Mouse (Mus musculus): ENCODE data around the gene Cdkl2. TPM values are rescaled to one million over a fixed set of nuclear protein-coding genes. Genes with fewer than 3 reads are reported as not detected.

The Cdkl2 gene
- polyA plus RNA-seq (2014; fragmentation: Nextera tagmentation; extraction: Ambion mirVana), result 0.60 and 0.93 TPM in 2 replicates

- Histone ChIP-seq H3K36me3 (replicated peaks; ENCODE audit: control insufficient read depth, insufficient read depth, low read depth, low read length) (no peaks in the 10 kb centered on the region), H3K9ac (replicated peaks; ENCODE audit: low read length) (peak within 1 kb of the TSS; percentile 39), H3K9me3 (replicated peaks; ENCODE audit: control insufficient read depth, low read length) (no peaks in the 10 kb centered on the region), H3K4me2 (ENCODE audit: low read depth, low read length) (peak within 1 kb of the TSS; percentile 93), H3K4me3 (ENCODE audit: low read depth, low read length) (peak within 1 kb of the TSS; percentile 62), H3K27me3 (ENCODE audit: control insufficient read depth, insufficient read depth, low read length) (no peaks in the 10 kb centered on the region), H3K4me1 (ENCODE audit: control insufficient read depth, insufficient read depth, low read length) (no peaks in the 10 kb centered on the region), H3K27ac (replicated peaks; ENCODE audit: low read depth, low read length) (no peak within 1 kb of the TSS)
- 78% methylated on average over 4 of the region's 4 CpGs for WGBS
- DNase-seq (ENCODE audit: low spot score) (no peak), ATAC-seq (replicated peaks; ENCODE audit: insufficient number of reproducible peaks, low FRiP score, low TSS enrichment, low read depth) (no peak)
Observed at GRCm38 (mm10) chr5:92043783-92044182, at the start of gene Cdkl2. Cdkl2 (minus strand) TSS chr5:92043883.

- no peaks in the 10 kb centered on the region for H3K27me3 ChIP-seq (ENCODE audit: control insufficient read depth, insufficient read depth, low read length)
- no peak overlapping the region for H3K9ac ChIP-seq (replicated peaks; ENCODE audit: low read length)
- DNase-seq (ENCODE audit: low spot score) (no peak), ATAC-seq (replicated peaks; ENCODE audit: insufficient number of reproducible peaks, low FRiP score, low TSS enrichment, low read depth) (no peak)
- no peaks in the 10 kb centered on the region for H3K9me3 ChIP-seq (replicated peaks; ENCODE audit: control insufficient read depth, low read length)
- no peak overlapping the region for H3K27ac ChIP-seq (replicated peaks; ENCODE audit: low read depth, low read length)
- peaks cover 2% of the 10 kb centered on the region; the same call in 1 of the 2 replicates for H3K4me1 ChIP-seq (ENCODE audit: control insufficient read depth, insufficient read depth, low read length)
- no peaks in the 10 kb centered on the region for H3K36me3 ChIP-seq (replicated peaks; ENCODE audit: control insufficient read depth, insufficient read depth, low read depth, low read length)
- H3K4me2 ChIP-seq (ENCODE audit: low read depth, low read length), result no peak overlapping the region
- no peak overlapping the region for H3K4me3 ChIP-seq (ENCODE audit: low read depth, low read length)
- WGBS, result 89% methylated on average over 4 of the region's 4 CpGs
Observed at GRCm38 (mm10) chr5:92087469-92087868, 43.8 kb upstream of the Cdkl2 start.

DNA sequence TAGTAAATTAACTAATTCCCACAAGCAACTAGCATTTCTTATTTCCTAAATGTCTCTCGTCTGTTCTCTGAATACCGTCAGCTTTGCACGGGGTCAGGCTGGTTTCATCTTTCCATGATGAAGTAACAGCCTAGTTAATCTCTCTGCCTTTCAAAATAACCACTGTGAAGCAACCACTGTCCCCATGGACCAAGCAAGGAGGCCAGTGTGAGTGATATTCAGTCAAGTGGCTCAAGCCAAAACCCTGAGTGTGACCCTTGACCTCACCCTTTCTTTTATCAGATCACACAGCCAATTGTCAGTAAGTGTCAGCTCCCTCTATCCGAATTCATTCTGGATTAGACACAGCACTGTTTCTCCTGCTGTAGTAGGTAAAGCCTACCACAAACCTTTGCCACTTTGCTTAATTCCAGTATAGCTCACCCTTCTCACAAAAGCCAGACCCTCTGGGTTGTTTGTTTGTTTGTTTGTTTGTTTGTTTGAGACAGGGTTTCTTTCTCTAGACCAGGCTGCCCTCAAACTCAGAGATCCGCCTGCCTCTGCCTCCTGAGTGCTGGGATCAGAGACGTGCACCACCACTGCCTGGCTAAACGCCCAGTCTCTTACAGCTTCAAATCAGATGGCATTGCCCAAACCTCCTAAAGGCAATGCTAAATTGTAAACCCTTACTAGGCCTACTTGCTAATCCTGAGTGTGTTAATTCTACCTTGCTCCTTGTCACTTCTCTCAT is 42.3 kb upstream of the Cdkl2 start:
- H3K36me3 ChIP-seq (replicated peaks; ENCODE audit: control insufficient read depth, insufficient read depth, low read depth, low read length), result no peaks in the 10 kb centered on the region
- H3K4me3 ChIP-seq (ENCODE audit: low read depth, low read length), result no peak overlapping the region
- no peaks in the 10 kb centered on the region for H3K9me3 ChIP-seq (replicated peaks; ENCODE audit: control insufficient read depth, low read length)
- H3K27me3 ChIP-seq (ENCODE audit: control insufficient read depth, insufficient read depth, low read length), result no peaks in the 10 kb centered on the region
- ATAC-seq (replicated peaks; ENCODE audit: insufficient number of reproducible peaks, low FRiP score, low TSS enrichment, low read depth) (no peak), DNase-seq (ENCODE audit: low spot score) (no peak)
- H3K4me1 ChIP-seq (ENCODE audit: control insufficient read depth, insufficient read depth, low read length), result peaks cover 2% of the 10 kb centered on the region; the same call in 1 of the 2 replicates
- no peak overlapping the region for H3K4me2 ChIP-seq (ENCODE audit: low read depth, low read length)
- H3K27ac ChIP-seq (replicated peaks; ENCODE audit: low read depth, low read length), result no peak overlapping the region
- 76% methylated on average over 7 of the region's 7 CpGs for WGBS
- no peak overlapping the region for H3K9ac ChIP-seq (replicated peaks; ENCODE audit: low read length)

- ATAC-seq (replicated peaks; ENCODE audit: insufficient number of reproducible peaks, low FRiP score, low TSS enrichment, low read depth), result no peak
- Histone ChIP-seq H3K4me1 (ENCODE audit: control insufficient read depth, insufficient read depth, low read length) (peaks cover 2% of the 10 kb centered on the region; the same call in 1 of the 2 replicates), H3K9ac (replicated peaks; ENCODE audit: low read length) (no peak overlapping the region), H3K27ac (replicated peaks; ENCODE audit: low read depth, low read length) (no peak overlapping the region), H3K27me3 (ENCODE audit: control insufficient read depth, insufficient read depth, low read length) (no peaks in the 10 kb centered on the region), H3K9me3 (replicated peaks; ENCODE audit: control insufficient read depth, low read length) (no peaks in the 10 kb centered on the region), H3K4me2 (ENCODE audit: low read depth, low read length) (no peak overlapping the region), H3K36me3 (replicated peaks; ENCODE audit: control insufficient read depth, insufficient read depth, low read depth, low read length) (no peaks in the 10 kb centered on the region), H3K4me3 (ENCODE audit: low read depth, low read length) (no peak overlapping the region)
- WGBS, result 57% methylated on average over 4 of the region's 4 CpGs
- DNase-seq (ENCODE audit: low spot score), result no peak
Observed at GRCm38 (mm10) chr5:92085246-92085645, 41.6 kb upstream of the Cdkl2 start.

- Histone ChIP-seq H3K9ac (replicated peaks; ENCODE audit: low read length) (peak within 1 kb of the TSS; percentile 97), H3K9me3 (replicated peaks; ENCODE audit: control insufficient read depth, low read length) (no peaks in the 10 kb centered on the region), H3K27me3 (ENCODE audit: control insufficient read depth, insufficient read depth, low read length) (no peaks in the 10 kb centered on the region), H3K4me2 (ENCODE audit: low read depth, low read length) (peak within 1 kb of the TSS; percentile 58), H3K4me3 (ENCODE audit: low read depth, low read length) (peak within 1 kb of the TSS; percentile 97), H3K36me3 (replicated peaks; ENCODE audit: control insufficient read depth, insufficient read depth, low read depth, low read length) (no peaks in the 10 kb centered on the region), H3K27ac (replicated peaks; ENCODE audit: low read depth, low read length) (peak within 1 kb of the TSS; percentile 97), H3K4me1 (ENCODE audit: control insufficient read depth, insufficient read depth, low read length) (peaks cover 2% of the 10 kb centered on the region; the same call in 1 of the 2 replicates)
- DNase-seq (ENCODE audit: low spot score) (peak; percentile 98), ATAC-seq (replicated peaks; ENCODE audit: insufficient number of reproducible peaks, low FRiP score, low TSS enrichment, low read depth) (peak; percentile 98)
- under 1% methylated on average over 63 of the region's 65 CpGs for whole genome bisulfite sequencing
Observed at GRCm38 (mm10) chr5:92083417-92084038, 39.8 kb upstream of the Cdkl2 start, which contains the start of gene G3bp2. G3bp2 (minus strand) TSS chr5:92083719.

DNA sequence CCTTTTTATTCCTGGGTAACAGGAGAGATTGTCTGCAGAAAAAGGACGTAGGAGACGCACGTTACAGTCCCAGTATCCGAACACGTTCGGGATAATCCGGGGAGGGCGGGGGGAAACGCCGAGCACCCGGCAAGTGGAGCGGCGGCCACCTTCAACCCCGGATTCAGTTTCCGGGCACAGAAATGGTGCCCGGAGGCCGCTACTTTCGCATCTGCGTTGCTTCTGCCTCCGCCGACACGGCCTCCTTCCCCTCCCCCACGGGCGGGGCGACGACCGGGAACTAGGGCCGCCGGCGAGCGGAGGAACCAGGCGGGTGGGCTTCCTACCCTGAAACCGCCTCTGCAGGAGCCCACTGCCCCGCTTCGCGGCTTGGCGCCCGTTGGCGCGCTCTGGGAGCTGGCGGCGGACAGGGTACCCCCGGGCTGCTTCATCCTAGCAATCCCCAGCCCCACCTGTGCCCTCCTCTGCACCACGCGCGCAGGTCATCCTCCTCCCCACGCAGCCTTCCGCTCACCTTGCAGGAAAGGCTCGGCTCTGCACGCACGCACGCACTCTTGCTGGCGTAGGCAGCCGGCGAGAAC is 39.2 kb upstream of the Cdkl2 start:
- no peaks in the 10 kb centered on the region for H3K9me3 ChIP-seq (replicated peaks; ENCODE audit: control insufficient read depth, low read length)
- peaks cover 2% of the 10 kb centered on the region; the same call in 1 of the 2 replicates for H3K4me1 ChIP-seq (ENCODE audit: control insufficient read depth, insufficient read depth, low read length)
- H3K4me3 ChIP-seq (ENCODE audit: low read depth, low read length), result peak overlapping the region; percentile 97
- H3K4me2 ChIP-seq (ENCODE audit: low read depth, low read length), result peak overlapping the region; percentile 58
- no peaks in the 10 kb centered on the region for H3K36me3 ChIP-seq (replicated peaks; ENCODE audit: control insufficient read depth, insufficient read depth, low read depth, low read length)
- peak; percentile 68 for DNase-seq (ENCODE audit: low spot score)
- no peaks in the 10 kb centered on the region for H3K27me3 ChIP-seq (ENCODE audit: control insufficient read depth, insufficient read depth, low read length)
- H3K27ac ChIP-seq (replicated peaks; ENCODE audit: low read depth, low read length), result peak overlapping the region; percentile 97
- WGBS, result under 1% methylated on average over 52 of the region's 55 CpGs
- peak; percentile 76 for ATAC-seq (replicated peaks; ENCODE audit: insufficient number of reproducible peaks, low FRiP score, low TSS enrichment, low read depth)
- H3K9ac ChIP-seq (replicated peaks; ENCODE audit: low read length), result peak overlapping the region; percentile 97

DNA sequence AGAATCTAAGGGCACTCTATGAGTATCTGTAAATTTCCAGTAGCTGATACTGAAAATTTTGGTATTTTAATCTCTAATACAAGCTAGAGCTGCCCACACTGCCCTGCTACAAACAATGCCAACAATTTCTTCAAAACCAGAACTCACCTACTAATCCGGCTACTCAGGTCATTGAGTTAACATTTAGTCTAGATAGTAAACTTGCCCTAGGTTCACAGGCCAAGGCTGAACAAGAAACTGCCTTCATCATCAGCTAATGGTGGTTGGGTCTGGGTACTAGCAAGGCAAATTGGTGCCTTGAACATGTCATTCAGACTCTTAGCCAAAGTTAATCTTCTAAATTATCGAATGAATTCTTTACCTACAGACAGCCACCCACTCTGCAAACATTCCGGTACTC is 37.6 kb upstream of the Cdkl2 start:
- 73% methylated on average over 3 of the region's 3 CpGs for whole genome bisulfite sequencing
- no peak overlapping the region; the same call in 1 of the 2 replicates for H3K4me3 ChIP-seq (ENCODE audit: low read depth, low read length)

More for the DNA sequence above, 37.6 kb upstream of the Cdkl2 start:
- no peak overlapping the region for H3K9ac ChIP-seq (replicated peaks; ENCODE audit: low read length)
- no peak overlapping the region for H3K27ac ChIP-seq (replicated peaks; ENCODE audit: low read depth, low read length)
- H3K4me2 ChIP-seq (ENCODE audit: low read depth, low read length), result no peak overlapping the region
- ATAC-seq (replicated peaks; ENCODE audit: insufficient number of reproducible peaks, low FRiP score, low TSS enrichment, low read depth) (no peak), DNase-seq (ENCODE audit: low spot score) (no peak)
- peaks cover 2% of the 10 kb centered on the region; the same call in 1 of the 2 replicates for H3K4me1 ChIP-seq (ENCODE audit: control insufficient read depth, insufficient read depth, low read length)
- H3K27me3 ChIP-seq (ENCODE audit: control insufficient read depth, insufficient read depth, low read length), result no peaks in the 10 kb centered on the region
- no peaks in the 10 kb centered on the region for H3K9me3 ChIP-seq (replicated peaks; ENCODE audit: control insufficient read depth, low read length)
- no peaks in the 10 kb centered on the region for H3K36me3 ChIP-seq (replicated peaks; ENCODE audit: control insufficient read depth, insufficient read depth, low read depth, low read length)
